Mouse (Mus musculus) ES-E14 (cell line): ENCODE results near the gene Thnsl2. TPM values are rescaled to one million over a fixed set of nuclear protein-coding genes. Genes with fewer than 3 reads are reported as not detected.

ENCODE experiments used
- DNase-seq: peaks from one replicate; pipeline ENCODE4 v3.0.0-alpha.2; 2013; ENCODE audit warnings: low read depth, low spot score
- H3K27ac ChIP-seq: 2 replicates; pipeline ENCODE4 v1.5.1; 2012; ENCODE audit warnings: low read depth, mild to moderate bottlenecking, low read length, moderate library complexity, mixed read lengths; ENCODE audit not compliant: poor library complexity, insufficient read depth, severe bottlenecking
- H3K36me3 ChIP-seq: 2 replicates; pipeline ENCODE4 v1.6.1; 2012; ENCODE audit warnings: mild to moderate bottlenecking, low read length, moderate library complexity, mixed read lengths; ENCODE audit not compliant: control insufficient read depth, poor library complexity, insufficient read depth, severe bottlenecking
- H3K4me1 ChIP-seq, 2 experiments: fragments of 150-350 bp in 1 of 2; sonication (generic) in 1 of 2; 2 replicates each; pipeline ENCODE4 v1.6.1; 2012; ENCODE audit warnings: low read length in 2 of 2, mild to moderate bottlenecking in 1 of 2, mixed read lengths in 1 of 2; ENCODE audit not compliant: control insufficient read depth in 2 of 2, insufficient read depth in 2 of 2, poor library complexity in 1 of 2
- H3K4me3 ChIP-seq, 2 experiments: fragments of 150-350 bp in 1 of 2; sonication (generic) in 1 of 2; 2 replicates each; pipeline ENCODE4 v1.5.1; 2012; ENCODE audit warnings: low read length in 2 of 2, low read depth in 1 of 2, mild to moderate bottlenecking in 1 of 2, mixed read lengths in 1 of 2; ENCODE audit not compliant: insufficient read depth in 1 of 2, poor library complexity in 1 of 2, severe bottlenecking in 1 of 2
- H3K9ac ChIP-seq: 2 replicates; pipeline ENCODE4 v1.6.1; 2012; ENCODE audit warnings: low read depth, mild to moderate bottlenecking, low read length, mixed read lengths; ENCODE audit not compliant: poor library complexity, insufficient read depth, severe bottlenecking
- H3K9me3 ChIP-seq: fragments of 150-350 bp; sonication (generic); 2 replicates; pipeline ENCODE4 v1.6.1; 2012; ENCODE audit warnings: low read depth, mild to moderate bottlenecking, low read length; ENCODE audit not compliant: control insufficient read depth, insufficient read depth
- CHD2 ChIP-seq: IDR thresholded peaks from 2 replicates; pipeline ENCODE4 v1.6.1; 2014; ENCODE audit warnings: mild to moderate bottlenecking, low read depth, low read length, inconsistent platforms
- HCFC1 ChIP-seq: IDR thresholded peaks from 2 replicates; pipeline ENCODE4 v1.6.1; 2012; ENCODE audit warnings: low read length, inconsistent platforms, borderline replicate concordance; ENCODE audit not compliant: insufficient read depth
- MAFK ChIP-seq: IDR thresholded peaks from 2 replicates; pipeline ENCODE4 v1.6.1; 2014; ENCODE audit warnings: mild to moderate bottlenecking, low read depth, low read length, inconsistent platforms; ENCODE audit not compliant: insufficient read depth
- ZC3H11A ChIP-seq: IDR thresholded peaks from 2 replicates; pipeline ENCODE4 v1.6.1; 2012; ENCODE audit warnings: low read depth, mild to moderate bottlenecking, inconsistent platforms, low read length, borderline replicate concordance
- ZNF384 ChIP-seq: IDR thresholded peaks from 2 replicates; pipeline ENCODE4 v1.6.1; 2012; ENCODE audit warnings: low read depth, low read length, inconsistent platforms
- in situ Hi-C, 2 experiments: fragments of 600-800 bp; cut with MboI; formaldehyde crosslinking; loops; one replicate each; pipeline ENCODE4 v1.15.1; 2025; ENCODE audit warnings: low sequenced_read_pairs in 2 of 2, inconsistent platforms in 1 of 2; ENCODE audit not compliant: unreplicated experiment in 2 of 2
- total RNA-seq: library from RNA; depleted of rRNA; stranded (reverse); fragments of 300-350 nt; gene quantifications from 2 replicates; pipeline ENCODE4 v1.2.3, GENCODE M21; 2012

The Thnsl2 gene
- total RNA-seq, 1 experiment: 5.2 TPM

DNA sequence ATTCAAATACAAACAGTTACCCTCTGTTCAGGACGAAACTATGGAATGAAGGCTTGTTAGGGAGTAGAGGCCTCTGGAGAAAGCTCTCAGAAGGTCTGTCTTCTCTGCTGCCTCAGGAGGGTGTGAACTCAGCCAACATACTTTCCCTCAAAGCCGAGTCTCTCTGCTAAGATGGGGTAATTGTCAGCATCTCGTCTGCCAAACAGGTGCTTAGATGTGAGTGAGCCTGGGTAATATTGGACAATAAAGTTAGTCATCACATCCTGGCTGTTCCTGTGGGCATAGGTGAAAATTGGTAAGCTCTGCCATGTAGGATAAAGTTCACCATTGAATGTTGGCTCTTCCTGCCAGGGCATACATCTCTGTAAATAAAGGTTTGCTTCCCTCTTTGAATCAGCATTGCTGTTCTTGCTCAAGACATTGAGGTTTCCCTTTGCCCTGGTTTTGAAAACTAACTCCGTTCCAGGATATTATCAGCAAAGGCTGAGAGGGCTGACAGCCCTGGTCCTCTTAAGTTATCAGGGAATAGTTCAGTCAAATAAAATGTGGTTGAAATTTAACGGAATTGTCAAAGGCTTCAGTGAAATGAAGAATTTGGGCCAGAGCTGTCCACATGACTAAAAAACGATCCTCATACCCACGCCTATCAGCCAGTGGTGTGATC is 40.8 kb upstream of the Thnsl2 start:
- Histone ChIP-seq H3K4me1 (no peaks in the 10 kb centered on the region), H3K4me3 (no peak overlapping the region), H3K36me3 (no peaks in the 10 kb centered on the region), H3K9ac (no peak overlapping the region), H3K9me3 (no peaks in the 10 kb centered on the region), H3K27ac (no peak overlapping the region)
- TF ChIP-seq CHD2 (no peak), HCFC1 (no peak), ZC3H11A (no peak), MAFK (no peak), ZNF384 (no peak)
- DNase-seq: no peak
- in situ Hi-C loops: no loop called here

DNA sequence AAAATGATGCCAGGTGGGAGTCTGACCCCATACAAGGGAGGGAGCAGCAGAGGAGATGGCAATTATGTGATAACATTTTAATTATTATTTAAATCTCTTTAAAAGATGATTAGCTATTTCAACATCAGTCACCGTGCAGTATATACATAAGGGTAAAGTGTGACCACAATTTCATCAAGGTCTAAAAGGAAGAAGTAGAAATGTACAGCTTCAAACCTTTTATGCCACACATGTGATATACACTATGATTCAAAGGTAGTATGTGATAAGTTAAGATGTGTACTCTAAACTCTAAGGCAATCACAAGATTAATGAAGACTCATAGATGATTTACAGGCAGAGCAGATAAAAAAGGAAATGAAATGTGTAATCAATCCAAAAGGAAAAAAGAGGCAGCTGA is 36.4 kb upstream of the Thnsl2 start:
- Histone ChIP-seq H3K4me3 (no peak overlapping the region), H3K9ac (no peak overlapping the region), H3K36me3 (no peaks in the 10 kb centered on the region), H3K27ac (no peak overlapping the region), H3K4me1 (no peaks in the 10 kb centered on the region), H3K9me3 (no peaks in the 10 kb centered on the region)
- no peak for TF ChIP-seq ZNF384
- TF ChIP-seq HCFC1: no peak
- no peak for TF ChIP-seq MAFK
- no peak for TF ChIP-seq CHD2
- TF ChIP-seq ZC3H11A: no peak
- in situ Hi-C loops: no loop called here
- no peak for DNase-seq

DNA sequence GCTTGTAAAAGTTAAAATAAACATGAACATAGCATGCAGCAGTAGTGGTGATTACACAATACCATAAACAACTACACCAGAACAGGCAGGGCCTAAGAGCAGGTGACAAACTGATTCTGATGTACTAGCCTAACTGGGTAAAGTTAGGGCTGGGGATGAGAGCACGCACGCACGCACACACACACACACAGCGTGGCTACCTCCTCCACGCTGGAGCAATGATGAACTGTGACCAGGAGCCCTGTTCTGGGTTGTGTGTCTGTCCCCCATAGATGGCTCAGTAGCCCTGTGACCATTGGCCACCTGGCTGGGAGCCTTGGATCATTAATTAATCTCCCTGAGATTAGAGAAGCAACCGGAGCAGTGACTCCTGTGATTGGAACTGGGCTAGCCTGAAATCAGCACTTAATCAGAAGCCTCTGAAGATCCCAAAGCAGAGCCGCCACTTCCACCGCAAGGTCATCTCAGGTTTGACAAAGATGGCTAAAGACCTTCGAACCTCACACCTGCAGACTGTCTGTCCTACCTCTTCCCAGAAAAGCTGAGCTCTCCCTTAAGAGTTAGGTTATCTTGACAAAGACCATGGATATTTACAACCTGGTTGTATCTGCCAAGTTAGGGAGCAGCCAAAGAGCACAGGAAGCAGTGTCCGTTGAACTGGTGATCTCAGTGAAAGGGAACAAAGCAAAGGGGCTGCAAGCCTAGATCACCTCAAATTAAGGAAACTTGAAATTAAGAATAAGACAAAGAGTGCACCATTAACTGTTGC is 28.8 kb upstream of the Thnsl2 start:
- H3K36me3 ChIP-seq: no peaks in the 10 kb centered on the region
- no peak for DNase-seq
- TF ChIP-seq MAFK (no peak), ZC3H11A (no peak), CHD2 (no peak), ZNF384 (no peak), HCFC1 (no peak)
- H3K4me1 ChIP-seq: no peaks in the 10 kb centered on the region
- H3K27ac ChIP-seq: no peak overlapping the region
- no peak overlapping the region for H3K9ac ChIP-seq
- H3K9me3 ChIP-seq: no peaks in the 10 kb centered on the region
- no peak overlapping the region for H3K4me3 ChIP-seq
- in situ Hi-C loops: loop anchor here in 1 of 2 experiments (25.0 kb wide), 1 partner anchor 614 kb away; no protein-coding TSS in a partner anchor

DNA sequence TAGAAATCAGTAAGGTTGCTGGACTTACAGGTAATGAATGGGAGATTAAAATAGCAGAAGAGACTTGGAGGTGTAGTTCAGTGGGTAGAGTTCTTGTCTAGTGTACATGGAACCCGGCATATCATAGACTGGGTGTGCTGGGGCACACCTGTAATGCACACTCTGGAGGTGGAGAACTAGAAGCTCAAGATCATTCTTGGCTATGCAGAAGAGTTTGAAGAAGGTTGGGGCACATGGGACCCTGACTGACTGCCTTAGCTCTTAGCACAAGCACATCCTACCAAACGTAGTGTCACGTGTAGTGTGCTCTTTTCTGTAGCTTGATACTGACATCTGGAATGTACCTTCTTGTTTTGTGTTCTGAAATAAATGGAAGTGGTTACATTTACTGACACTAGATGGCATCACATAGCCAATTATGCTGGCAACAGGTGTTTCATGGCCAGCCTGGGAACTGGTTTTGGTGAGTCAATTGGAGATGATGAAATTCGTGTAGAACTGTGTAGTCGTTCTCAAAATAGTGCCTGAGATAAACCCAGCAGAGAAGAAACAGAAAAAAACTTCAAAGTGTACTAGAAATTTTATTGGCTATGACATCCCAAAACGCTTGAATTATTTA is 22.4 kb upstream of the Thnsl2 start:
- no peaks in the 10 kb centered on the region for H3K36me3 ChIP-seq
- in situ Hi-C loops: loop anchor here in 1 of 2 experiments (10.0 to 25.0 kb wide), 2 partner anchors 128 to 621 kb away; no protein-coding TSS in a partner anchor
- DNase-seq: peak; percentile 42
- TF ChIP-seq CHD2 (no peak), ZC3H11A (peak; percentile 83)
- peaks cover 0 to 4% of the 10 kb centered on the region in 2 experiments; a peak in 1 of 4 replicates for H3K4me1 ChIP-seq
- H3K27ac ChIP-seq: no peak overlapping the region
- H3K9ac ChIP-seq: no peak overlapping the region
- H3K4me3 ChIP-seq: no peak overlapping the region
- no peaks in the 10 kb centered on the region for H3K9me3 ChIP-seq
